In genomic region chr5:106417210-106417609, GRCm38 (mm10) we compare ENCODE assay signal across 8 mouse cellular contexts. TPM values are rescaled to one million over a fixed set of nuclear protein-coding genes. Genes with fewer than 3 reads are reported as not detected.
A peak's percentile ranks its signal among the peaks of the same experiment; 100 is the strongest.
DNase-seq lines count a peak whose midpoint lies in the region; ATAC-seq lines count a peak whose summit lies in the region.

No protein-coding gene starts in this region.

- H3K4me2 ChIP-seq in forebrain, embryonic 11.5 days (ENCODE audit: low read depth, low read length, severe bottlenecking), result no peak overlapping the region
- H3K4me2 ChIP-seq in forebrain, embryonic 13.5 days, result no peak overlapping the region

- H3K4me1 ChIP-seq in forebrain, embryonic 11.5 days (replicated peaks; ENCODE audit: control insufficient read depth, insufficient read depth, low read length), result no peaks in the 10 kb centered on the region
- no peaks in the 10 kb centered on the region for H3K4me1 ChIP-seq in forebrain, embryonic 13.5 days

- no peak overlapping the region for H3K4me3 ChIP-seq in forebrain, embryonic 11.5 days (ENCODE audit: low read depth, low read length)
- no peak overlapping the region for H3K4me3 ChIP-seq in forebrain, embryonic 13.5 days

- no peak overlapping the region for H3K27ac ChIP-seq in forebrain, embryonic 11.5 days (ENCODE audit: low read depth, low read length)
- H3K27ac ChIP-seq in forebrain, embryonic 13.5 days, result no peak overlapping the region

- H3K27me3 ChIP-seq in forebrain, embryonic 11.5 days (ENCODE audit: control insufficient read depth, insufficient read depth, low read length), result no peaks in the 10 kb centered on the region
- H3K27me3 ChIP-seq in forebrain, embryonic 13.5 days, result peaks cover 4% of the 10 kb centered on the region

- WGBS in forebrain, embryonic 11.5 days, result 29% methylated on average over 7 of the region's 7 CpGs
- WGBS in forebrain, embryonic 13.5 days, result 32% methylated on average over 7 of the region's 7 CpGs

- H3K36me3 ChIP-seq in forebrain, embryonic 11.5 days (ENCODE audit: control insufficient read depth, insufficient read depth, low read length), result no peaks in the 10 kb centered on the region
- H3K36me3 ChIP-seq in forebrain, embryonic 13.5 days (ENCODE audit: poor library complexity, severe bottlenecking), result no peaks in the 10 kb centered on the region

- no peak overlapping the region for H3K9ac ChIP-seq in forebrain, embryonic 11.5 days (ENCODE audit: low read length)
- H3K9ac ChIP-seq in forebrain, embryonic 13.5 days, result no peak overlapping the region

- no peak for ATAC-seq in forebrain, embryonic 11.5 days (replicated peaks; ENCODE audit: low FRiP score)
- ATAC-seq in forebrain, embryonic 13.5 days, result no peak
- ATAC-seq in activated CD4-positive, CD25-positive, alpha-beta regulatory T cell, adult 4 months, result no peak

- peak; percentile 69 for DNase-seq in forebrain, embryonic 11.5 days (ENCODE audit: low spot score)
- peak; percentile 7 for DNase-seq in lung, postnatal 36 days
- DNase-seq in lung, postnatal 25 days (ENCODE audit: low spot score), result no peak
- peak; percentile 81 to 87 for DNase-seq in cerebellum, postnatal 10 days
- peak; percentile 75 for DNase-seq in retina, postnatal 1 day
- no peak for DNase-seq in right cerebral cortex, adult 2 months (ENCODE audit: low spot score in 2 of 2)

- H3K9me3 ChIP-seq in forebrain, embryonic 11.5 days (ENCODE audit: control insufficient read depth, low read length), result no peaks in the 10 kb centered on the region
- H3K9me3 ChIP-seq in forebrain, embryonic 13.5 days (replicated peaks), result no peaks in the 10 kb centered on the region

RNA-seq across cellular contexts. Expression of gene Barhl2, which starts 40.8 kb away (rescaled TPM):
- 7.0 and 7.9 TPM in 2 replicates for polyA plus RNA-seq in forebrain, embryonic 11.5 days (2014; fragmentation: Nextera tagmentation; extraction: Ambion mirVana)
- polyA plus RNA-seq in forebrain, embryonic 13.5 days (2015; fragmentation: Nextera tagmentation; extraction: Ambion mirVana), result 1.8 and 5.5 TPM in 2 replicates
- polyA plus RNA-seq in activated CD4-positive, CD25-positive, alpha-beta regulatory T cell, adult 4 months (2017; shearing (Covaris generic)), result not detected

Comparison
In these comparisons a context has a peak if more than half of its experiments do, and no peak if none do; other contexts are left out.
1. DNase-seq: peak in forebrain, embryonic 11.5 days (single experiment), lung, postnatal 36 days (single experiment), cerebellum, postnatal 10 days (2 of 2) and retina, postnatal 1 day (single experiment); none in lung, postnatal 25 days (single experiment) and right cerebral cortex, adult 2 months (0 of 2).